Mouse (Mus musculus) limb, embryonic 14.5 days (tissue): ENCODE data around the gene Kif1b. TPM values are rescaled to one million over a fixed set of nuclear protein-coding genes. Genes with fewer than 3 reads are reported as not detected.

Experiments used
- ATAC-seq: fragments of 200-750 bp; cut with Nextera tagmentation; 2 replicates; pipeline ENCODE4 v1.8.0; 2017; ENCODE audit warnings: low read depth, moderate number of reproducible peaks, moderate TSS enrichment; ENCODE audit not compliant: low FRiP score
- DNase-seq: peaks from one replicate; pipeline ENCODE4 v3.0.0-alpha.2; 2015; ENCODE audit warnings: low spot score
- H3K27ac ChIP-seq: fragments of 300-500 bp; sonication (generic); replicated peaks from 2 replicates; pipeline ENCODE4 v1.5.1; 2014; ENCODE audit warnings: low read depth, mild to moderate bottlenecking, low read length, moderate library complexity, mixed read lengths
- H3K27me3 ChIP-seq: fragments of 300-500 bp; sonication (generic); 2 replicates; pipeline ENCODE4 v1.6.1; 2014; ENCODE audit warnings: low read length, mixed read lengths; ENCODE audit not compliant: control insufficient read depth, insufficient read depth
- H3K36me3 ChIP-seq: fragments of 300-500 bp; sonication (generic); 2 replicates; pipeline ENCODE4 v1.6.1; 2014; ENCODE audit warnings: mild to moderate bottlenecking, low read length, moderate library complexity, mixed read lengths; ENCODE audit not compliant: control insufficient read depth, insufficient read depth
- H3K4me1 ChIP-seq: fragments of 300-500 bp; sonication (generic); 2 replicates; pipeline ENCODE4 v1.6.1; 2014; ENCODE audit warnings: antibody characterized with exemption, low read length, mixed read lengths; ENCODE audit not compliant: control insufficient read depth, insufficient read depth
- H3K4me2 ChIP-seq: fragments of 300-500 bp; sonication (generic); replicated peaks from 2 replicates; pipeline ENCODE4 v1.6.1; 2014; ENCODE audit warnings: low read depth, mild to moderate bottlenecking, low read length, moderate library complexity; ENCODE audit not compliant: severe bottlenecking
- H3K4me3 ChIP-seq: fragments of 300-500 bp; sonication (generic); replicated peaks from 2 replicates; pipeline ENCODE4 v1.5.1; 2014; ENCODE audit warnings: low read length
- H3K9ac ChIP-seq: fragments of 300-500 bp; sonication (generic); 2 replicates; pipeline ENCODE4 v1.6.1; 2014; ENCODE audit warnings: mild to moderate bottlenecking, low read depth, low read length, moderate library complexity; ENCODE audit not compliant: severe bottlenecking
- H3K9me3 ChIP-seq: fragments of 300-500 bp; sonication (generic); 2 replicates; pipeline ENCODE4 v1.6.1; 2016; ENCODE audit warnings: low read length; ENCODE audit not compliant: control insufficient read depth
- POLR2A ChIP-seq: fragments of 200-500 bp; IDR thresholded peaks from 2 replicates; pipeline ENCODE4 v1.8.0; 2012; ENCODE audit warnings: inconsistent platforms, mild to moderate bottlenecking, moderate library complexity, borderline replicate concordance; ENCODE audit not compliant: insufficient read depth, insufficient read length; ENCODE audit errors: extremely low read depth
- WGBS: fragments of 180-500 bp; shearing (Covaris S2); extraction: QIAGEN DNeasy Blood & Tissue Kit; methylation state at CpG from one replicate; pipeline ENCODE4 v1.1.7; 2014; 5-methylcytosine and 5-hydroxymethylcytosine counted together
- polyA plus RNA-seq, 2 experiments: library from polyadenylated mRNA; depleted of rRNA in 1 of 2; stranded (reverse) in 1 of 2; unstranded in 1 of 2; fragments of >200 nt; fragmentation: Nextera tagmentation in 1 of 2; extraction: Ambion mirVana in 1 of 2; gene quantifications; 2 replicates each; pipeline versions ENCODE4 v1.2.1 to v1.2.3; 2012 to 2014

Kif1b gene
- polyA plus RNA-seq, 2 experiments, result 35.0 to 50.3 TPM

DNA sequence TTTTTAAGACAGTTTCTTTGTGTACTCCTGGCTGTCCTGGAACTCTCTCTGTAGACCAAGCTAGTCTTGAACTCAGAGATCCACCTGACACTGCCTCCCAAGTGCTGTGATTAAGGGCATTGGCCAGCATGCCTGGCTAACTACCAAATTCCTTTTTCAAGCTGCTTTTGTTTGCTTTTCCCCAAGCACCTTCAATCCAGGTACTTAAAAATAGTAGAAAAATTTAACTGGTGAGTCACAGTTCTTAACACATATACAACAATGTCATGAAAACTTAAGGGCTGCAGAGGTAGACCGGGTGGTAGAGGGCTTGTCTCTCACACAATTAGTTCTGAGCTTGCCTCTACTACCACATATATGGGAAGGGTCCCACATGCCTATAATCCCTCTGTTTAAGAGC lies 58.2 kb downstream of the Kif1b start:
- no peak for TF ChIP-seq POLR2A
- 83% methylated on average over 1 of the region's 1 CpGs for WGBS
- H3K9me3 ChIP-seq, result no peaks in the 10 kb centered on the region
- peaks cover 87% of the 10 kb centered on the region for H3K36me3 ChIP-seq
- no peak overlapping the region for H3K27ac ChIP-seq
- H3K4me3 ChIP-seq, result no peak overlapping the region
- H3K4me1 ChIP-seq, result no peaks in the 10 kb centered on the region
- ATAC-seq, result no peak
- no peak overlapping the region for H3K4me2 ChIP-seq
- no peak overlapping the region for H3K9ac ChIP-seq
- no peak for DNase-seq
- no peaks in the 10 kb centered on the region for H3K27me3 ChIP-seq

- WGBS, result 80% methylated on average over 5 of the region's 5 CpGs
- Histone ChIP-seq H3K4me2 (no peak overlapping the region), H3K27me3 (no peaks in the 10 kb centered on the region), H3K9me3 (no peaks in the 10 kb centered on the region), H3K4me1 (no peaks in the 10 kb centered on the region), H3K4me3 (no peak overlapping the region), H3K27ac (no peak overlapping the region), H3K9ac (no peak overlapping the region), H3K36me3 (peaks cover 86% of the 10 kb centered on the region)
- DNase-seq (no peak), ATAC-seq (no peak)
- TF ChIP-seq POLR2A, result no peak
These were observed 59.7 kb downstream of the Kif1b start for GRCm38 (mm10) chr4:149247772-149248171.

DNA sequence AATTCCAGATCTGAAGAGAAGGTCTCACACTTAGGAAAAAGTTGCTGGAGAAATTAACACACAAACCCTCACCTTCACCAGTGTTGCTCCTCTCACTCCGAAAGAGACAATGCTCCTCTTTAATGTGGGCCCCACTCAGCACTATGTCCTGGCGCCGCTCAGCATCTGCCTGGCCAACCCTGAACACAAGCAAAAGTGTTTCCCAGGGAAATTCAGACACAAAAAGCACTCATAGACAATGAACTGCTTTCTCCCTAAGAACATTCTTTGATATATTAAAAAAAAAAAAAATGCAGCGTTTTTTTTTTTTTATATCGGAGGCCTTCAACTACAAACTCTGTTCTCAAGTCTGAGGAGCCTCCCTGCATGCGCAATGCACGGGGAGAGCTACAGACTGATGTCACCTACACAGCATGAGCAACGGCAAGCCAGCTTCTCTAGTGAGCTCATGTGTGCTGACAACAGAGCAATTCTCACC lies 60.3 kb downstream of the Kif1b start:
- 86% methylated on average over 8 of the region's 8 CpGs for WGBS
- H3K4me3 ChIP-seq, result no peak overlapping the region
- no peak overlapping the region for H3K9ac ChIP-seq
- DNase-seq, result no peak
- no peak overlapping the region for H3K4me2 ChIP-seq
- no peak for TF ChIP-seq POLR2A
- no peaks in the 10 kb centered on the region for H3K27me3 ChIP-seq
- H3K27ac ChIP-seq, result no peak overlapping the region
- no peak for ATAC-seq
- H3K9me3 ChIP-seq, result no peaks in the 10 kb centered on the region
- peaks cover 85% of the 10 kb centered on the region for H3K36me3 ChIP-seq
- H3K4me1 ChIP-seq, result no peaks in the 10 kb centered on the region

DNA sequence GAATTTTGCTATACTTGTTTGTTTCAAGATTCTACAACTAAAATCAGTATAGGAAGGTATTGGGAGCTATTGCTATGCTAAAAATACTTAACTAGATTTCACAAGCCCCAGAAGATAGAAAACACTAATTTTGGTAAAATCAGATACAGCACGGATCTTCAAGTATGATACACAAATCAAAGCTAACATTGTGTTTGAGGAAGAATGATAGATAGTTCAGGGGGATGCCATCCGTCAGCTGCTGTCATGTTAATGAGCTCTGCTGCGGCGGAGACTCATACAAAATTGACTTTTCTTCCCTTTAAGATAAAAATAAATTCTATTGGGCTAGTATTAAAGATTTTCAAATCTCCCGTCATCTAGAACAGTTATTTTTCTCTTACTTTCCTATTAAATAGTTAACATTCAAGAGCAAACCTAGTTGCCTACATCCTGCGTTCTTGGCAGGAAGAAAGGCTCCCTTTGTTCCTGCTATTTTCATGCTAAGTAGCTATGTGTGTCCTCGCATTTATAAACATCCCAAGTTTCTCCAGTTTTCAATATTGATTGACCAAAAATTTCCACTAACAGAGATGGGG lies 60.8 kb downstream of the Kif1b start:
- no peaks in the 10 kb centered on the region for H3K9me3 ChIP-seq
- no peaks in the 10 kb centered on the region for H3K4me1 ChIP-seq
- H3K4me2 ChIP-seq, result no peak overlapping the region
- no peak for TF ChIP-seq POLR2A
- no peak overlapping the region for H3K27ac ChIP-seq
- 82% methylated on average over 7 of the region's 7 CpGs for WGBS
- peaks cover 84% of the 10 kb centered on the region for H3K36me3 ChIP-seq
- DNase-seq (no peak), ATAC-seq (no peak)
- H3K9ac ChIP-seq, result no peak overlapping the region
- no peaks in the 10 kb centered on the region for H3K27me3 ChIP-seq
- H3K4me3 ChIP-seq, result no peak overlapping the region

- H3K27me3 ChIP-seq, result no peaks in the 10 kb centered on the region
- WGBS, result 92% methylated on average over 15 of the region's 15 CpGs
- H3K9ac ChIP-seq, result no peak overlapping the region
- no peak overlapping the region for H3K4me2 ChIP-seq
- no peaks in the 10 kb centered on the region for H3K9me3 ChIP-seq
- no peak overlapping the region for H3K27ac ChIP-seq
- no peak overlapping the region for H3K4me3 ChIP-seq
- H3K4me1 ChIP-seq, result no peaks in the 10 kb centered on the region
- H3K36me3 ChIP-seq, result peaks cover 46% of the 10 kb centered on the region
- no peak for TF ChIP-seq POLR2A
- no peak for DNase-seq
- no peak for ATAC-seq
These were observed 70.5 kb downstream of the Kif1b start for GRCm38 (mm10) chr4:149237011-149237410.
